Mouse (Mus musculus): ENCODE results near the gene Pde2a.

Gene Pde2a

DNA sequence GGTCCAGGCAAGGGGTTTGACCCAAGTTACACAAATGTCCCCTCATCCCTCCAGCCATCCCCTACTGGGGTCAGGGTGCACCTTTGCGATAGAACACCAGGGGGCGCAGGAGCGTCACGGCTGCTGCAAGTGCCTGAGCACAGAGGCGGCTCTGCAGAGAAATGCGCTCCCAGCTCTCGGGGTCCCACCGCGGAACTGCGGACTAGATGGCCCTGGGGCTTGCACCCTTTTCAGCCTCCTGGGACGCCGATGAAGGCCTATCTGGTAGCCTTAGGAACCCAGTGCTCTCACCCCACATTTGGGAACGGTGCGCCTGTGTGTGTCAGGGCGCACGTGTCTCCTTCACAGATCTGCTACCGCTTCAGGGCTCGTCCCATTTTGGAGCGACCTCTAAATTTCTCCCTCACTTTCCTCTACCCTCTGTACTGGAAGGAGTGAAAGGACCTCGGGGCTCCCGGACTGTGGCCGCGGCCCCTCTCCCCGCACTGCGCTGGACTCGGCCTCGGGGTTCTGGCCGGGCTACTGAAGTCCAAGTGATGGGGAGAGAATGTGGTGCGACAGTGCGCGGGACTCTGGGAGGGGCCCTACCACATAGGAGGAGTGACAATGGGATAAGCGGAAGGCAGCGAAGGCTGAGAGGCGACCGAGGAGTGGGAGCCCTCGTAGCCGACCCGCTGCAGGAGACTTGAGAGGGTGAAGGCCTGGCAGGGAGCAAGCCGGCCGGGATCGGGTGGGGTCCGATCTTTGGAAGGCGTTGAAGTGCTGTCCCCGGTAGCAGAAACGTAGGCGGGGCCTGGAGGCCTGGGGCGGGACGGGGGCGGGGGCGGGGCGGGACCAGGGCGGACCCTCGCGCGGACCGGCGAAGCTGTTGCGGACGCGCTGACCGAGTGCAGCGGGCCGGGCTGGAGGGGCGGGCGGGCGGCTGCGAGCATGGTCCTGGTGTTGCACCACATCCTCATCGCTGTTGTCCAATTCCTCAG, 29.2 kb downstream of the Pde2a start:
- peak; percentile 72 for ATAC-seq (ENCODE audit: insufficient number of reproducible peaks, low FRiP score, low TSS enrichment)

DNA sequence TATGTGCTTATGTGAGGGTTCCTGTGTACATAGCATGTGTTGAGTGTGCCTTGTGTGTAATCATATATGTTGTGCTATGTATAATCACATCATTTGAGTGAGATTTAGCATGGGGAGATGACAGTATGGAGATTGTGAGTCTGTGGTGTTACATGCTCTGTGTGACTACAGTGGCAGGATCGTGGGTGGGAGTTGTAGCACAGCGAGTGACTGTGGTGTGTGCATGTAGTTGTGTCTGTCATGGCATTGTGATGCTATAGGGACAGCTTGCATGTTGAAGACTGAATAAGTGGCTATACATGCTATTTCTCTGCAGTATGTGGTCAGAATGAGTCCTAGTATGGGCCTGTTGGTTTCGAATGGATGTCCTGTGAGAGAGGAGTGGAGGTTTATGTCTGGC, 31.2 kb downstream of the Pde2a start:
- no peak for ATAC-seq (ENCODE audit: insufficient number of reproducible peaks, low FRiP score, low TSS enrichment)

DNA sequence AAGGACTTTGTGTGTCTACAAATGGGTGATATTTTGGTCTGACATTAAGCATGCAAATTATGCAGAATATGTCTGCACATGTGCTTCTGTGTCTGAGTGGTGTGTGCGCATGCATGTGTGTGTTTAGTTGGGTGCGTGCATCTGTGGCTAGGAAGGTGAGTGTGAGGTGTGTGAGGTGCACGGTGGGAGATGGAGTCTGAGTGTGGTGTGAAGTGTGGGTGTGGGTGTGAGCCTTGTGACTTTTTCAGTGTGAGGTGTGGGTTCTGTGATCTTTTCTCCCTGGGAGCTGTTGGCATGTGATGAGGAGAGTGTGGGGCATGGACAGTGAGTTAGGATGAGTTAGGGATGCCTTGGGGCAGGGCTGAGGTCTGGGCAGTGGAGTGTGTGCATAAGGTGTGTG, 31.8 kb downstream of the Pde2a start:
- ATAC-seq (ENCODE audit: insufficient number of reproducible peaks, low FRiP score, low TSS enrichment), result no peak

DNA sequence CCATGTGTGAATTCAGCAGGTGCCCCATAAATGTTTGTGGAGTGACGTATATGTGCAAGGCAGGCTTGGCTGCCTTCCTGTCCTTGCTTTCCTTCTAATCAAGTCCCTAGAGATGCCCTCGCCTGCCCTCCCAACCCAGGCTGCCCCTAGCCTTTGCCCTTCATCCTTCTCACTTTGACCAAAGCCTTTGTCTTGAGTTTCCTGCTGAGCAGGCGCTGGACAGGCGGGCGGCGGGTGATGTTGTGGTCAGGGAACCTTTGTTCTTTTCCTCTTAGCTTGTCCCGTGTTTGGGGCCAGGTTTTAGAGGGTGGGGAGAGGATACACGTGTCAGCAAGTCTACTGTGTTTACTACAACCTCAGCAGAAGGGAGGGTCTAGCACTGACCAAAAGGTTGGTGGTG, 32.2 kb downstream of the Pde2a start:
- no peak for ATAC-seq (ENCODE audit: insufficient number of reproducible peaks, low FRiP score, low TSS enrichment)

DNA sequence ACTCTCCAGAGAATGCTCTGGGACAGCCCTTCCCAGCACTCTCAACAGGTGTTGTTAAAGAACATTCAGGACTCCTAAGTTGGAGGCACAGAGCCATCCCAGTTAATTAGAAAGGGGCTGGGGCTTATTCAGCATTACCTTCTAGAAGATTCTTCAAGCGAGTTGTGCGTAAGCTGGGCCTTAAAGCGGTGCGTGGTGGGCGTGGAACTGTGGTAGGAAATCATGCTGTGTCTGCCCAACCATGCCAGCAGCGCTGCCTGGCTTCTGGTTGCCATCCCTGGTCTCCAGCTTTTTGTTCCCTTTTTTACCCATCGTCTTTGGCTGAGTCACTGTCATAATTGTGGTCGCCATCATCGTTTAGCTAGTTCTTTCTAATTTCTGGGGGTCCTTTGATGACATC, 33.0 kb downstream of the Pde2a start:
- ATAC-seq (ENCODE audit: insufficient number of reproducible peaks, low FRiP score, low TSS enrichment), result no peak

DNA sequence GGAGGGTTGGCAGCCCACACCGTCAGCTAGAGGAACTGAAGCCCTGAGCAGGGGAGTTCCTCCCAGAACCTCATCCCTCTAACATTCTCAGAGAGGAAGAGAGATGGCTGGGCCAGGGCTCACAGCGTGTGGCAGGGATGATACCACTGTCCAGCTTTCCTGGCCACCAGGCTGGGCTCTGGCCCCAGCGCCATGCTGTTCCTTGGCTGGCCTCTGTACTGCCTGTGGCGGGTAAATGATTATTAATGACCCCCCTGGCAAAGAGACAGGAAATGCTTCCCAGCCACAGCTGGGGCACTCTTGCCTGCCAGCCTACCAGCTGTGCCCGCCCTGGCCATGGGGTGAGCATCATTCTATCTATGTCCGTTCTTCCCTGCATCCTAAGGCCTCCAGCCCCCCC, 33.6 kb downstream of the Pde2a start:
- no peak for ATAC-seq (ENCODE audit: insufficient number of reproducible peaks, low FRiP score, low TSS enrichment)

DNA sequence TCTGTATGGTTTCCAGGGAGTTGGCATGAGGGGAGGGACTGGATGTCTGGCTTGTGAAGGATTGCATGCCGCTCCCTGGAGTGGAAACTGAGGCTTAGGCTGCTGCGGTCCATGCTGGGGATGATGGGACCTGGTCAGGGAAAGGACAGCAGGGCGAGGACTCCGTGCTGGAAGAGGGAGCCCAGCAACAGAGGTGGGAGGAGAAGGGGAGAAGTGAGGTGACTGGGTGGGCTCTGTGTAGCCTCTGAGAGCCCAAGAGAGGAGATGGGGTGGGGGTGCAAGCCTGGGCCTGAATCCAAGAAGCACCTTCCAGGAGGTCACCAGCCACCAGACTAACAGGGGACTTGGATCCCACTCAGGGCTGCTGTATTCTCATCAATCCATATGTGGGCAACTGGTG, 34.8 kb downstream of the Pde2a start:
- ATAC-seq (ENCODE audit: insufficient number of reproducible peaks, low FRiP score, low TSS enrichment), result no peak

DNA sequence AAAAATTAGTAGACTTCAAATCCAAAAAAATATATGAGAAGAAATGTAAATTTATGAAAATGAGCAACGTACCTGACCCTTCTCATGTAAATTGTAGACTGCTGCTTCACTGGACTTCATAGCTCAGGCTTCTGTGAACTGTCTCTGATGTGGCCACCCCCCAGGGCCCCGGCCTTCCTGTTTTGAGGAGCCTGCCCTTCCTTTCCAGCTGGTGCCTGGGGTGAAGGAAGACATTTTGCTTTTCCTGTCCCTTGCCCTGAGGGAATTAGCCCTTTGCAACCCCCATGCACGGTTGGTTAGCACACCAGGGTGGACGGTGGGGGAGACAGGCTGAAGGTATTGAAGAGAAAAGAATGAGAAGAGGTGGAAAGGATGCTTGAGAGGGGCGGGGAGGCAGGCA, 35.3 kb downstream of the Pde2a start:
- ATAC-seq (ENCODE audit: insufficient number of reproducible peaks, low FRiP score, low TSS enrichment), result no peak

DNA sequence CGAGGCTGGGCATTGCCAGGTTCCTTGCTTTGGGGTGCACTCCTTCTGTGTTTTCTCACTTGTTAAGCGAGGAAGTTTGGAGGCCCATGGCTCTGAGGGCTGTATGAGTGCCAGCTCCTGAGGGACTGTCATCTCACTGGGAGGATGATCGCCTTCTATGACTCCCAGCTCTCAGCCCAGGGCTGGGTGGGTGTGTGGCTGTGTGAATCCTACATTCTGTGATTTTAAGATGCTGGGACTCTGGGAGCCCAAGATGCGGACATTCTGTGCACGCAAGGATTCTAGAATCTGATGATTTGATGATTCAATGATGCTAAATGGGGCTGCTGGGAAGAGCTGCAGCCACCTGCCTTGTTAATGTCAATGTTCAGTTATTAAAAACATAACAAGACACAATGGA, 35.8 kb downstream of the Pde2a start:
- no peak for ATAC-seq (ENCODE audit: insufficient number of reproducible peaks, low FRiP score, low TSS enrichment)

DNA sequence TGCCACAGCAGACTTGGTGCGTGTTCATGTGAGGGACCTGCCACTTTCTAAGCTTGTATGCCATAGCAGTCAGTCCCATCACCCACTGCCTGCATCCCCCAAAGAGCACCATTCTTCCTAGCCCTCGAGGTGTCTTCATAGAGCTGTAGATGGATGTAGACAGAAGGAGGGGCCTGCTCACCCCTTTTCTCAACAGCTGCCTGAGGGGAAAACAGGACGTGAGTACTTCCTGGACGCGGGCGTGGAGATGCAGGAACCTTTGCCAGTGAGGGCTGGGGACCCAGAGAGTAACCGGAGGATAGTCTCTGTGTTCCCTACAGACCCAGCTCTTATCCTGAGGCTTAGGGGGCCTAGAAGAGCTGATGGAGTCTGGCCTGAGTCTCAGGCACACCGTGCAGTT, 36.3 kb downstream of the Pde2a start:
- no peak for ATAC-seq (ENCODE audit: insufficient number of reproducible peaks, low FRiP score, low TSS enrichment)

DNA sequence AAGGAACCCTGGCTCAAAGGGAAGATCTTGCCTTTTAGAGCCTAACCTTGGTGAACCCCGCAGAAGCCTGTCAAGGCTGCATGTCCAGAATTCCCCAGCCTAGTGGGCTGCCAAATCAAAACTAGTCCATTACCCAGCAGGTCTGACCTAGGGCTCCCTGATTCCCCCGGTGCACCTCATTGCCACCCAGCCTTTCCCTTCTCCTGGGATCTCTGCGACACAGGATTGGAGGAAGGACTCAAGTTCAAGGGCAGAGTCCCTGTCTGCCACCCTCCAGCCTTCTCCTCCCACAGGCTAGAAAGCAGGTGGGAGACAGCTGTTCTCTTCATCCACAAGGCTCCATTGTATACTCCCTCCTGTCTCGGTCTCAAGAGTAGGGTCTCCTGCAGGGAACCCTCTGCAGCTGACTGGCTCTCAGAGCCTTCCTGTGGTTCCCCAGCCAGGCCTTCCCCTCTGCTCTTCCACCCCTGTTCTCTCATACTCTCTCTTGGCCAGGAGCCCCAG, 36.8 kb downstream of the Pde2a start:
- no peak for ATAC-seq (ENCODE audit: insufficient number of reproducible peaks, low FRiP score, low TSS enrichment)

DNA sequence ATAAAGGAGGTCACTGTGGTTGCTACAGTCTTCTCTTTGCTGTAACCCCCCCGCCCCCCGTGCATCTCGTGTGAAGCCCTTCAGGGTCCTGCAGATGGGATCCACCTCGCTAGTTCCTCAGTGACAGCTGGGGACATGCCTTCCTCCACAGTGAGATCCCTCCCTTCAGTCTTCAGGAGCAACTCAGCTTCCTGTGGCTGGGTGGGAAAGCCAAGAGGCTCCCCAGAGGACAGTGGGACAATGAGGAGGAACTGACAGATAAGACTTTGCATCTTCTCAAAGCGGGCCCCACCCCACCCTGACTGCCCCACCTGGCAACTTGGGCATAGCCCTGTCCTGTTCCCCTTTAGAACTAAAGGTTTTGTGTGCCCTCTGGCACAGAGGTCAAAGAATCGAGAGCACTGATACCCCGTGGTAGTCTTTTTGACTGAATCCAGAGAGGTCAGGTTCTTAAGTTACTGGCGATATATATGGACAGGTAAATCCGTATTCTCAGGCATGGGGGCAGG, 37.9 kb downstream of the Pde2a start:
- no peak for ATAC-seq (ENCODE audit: insufficient number of reproducible peaks, low FRiP score, low TSS enrichment)

DNA sequence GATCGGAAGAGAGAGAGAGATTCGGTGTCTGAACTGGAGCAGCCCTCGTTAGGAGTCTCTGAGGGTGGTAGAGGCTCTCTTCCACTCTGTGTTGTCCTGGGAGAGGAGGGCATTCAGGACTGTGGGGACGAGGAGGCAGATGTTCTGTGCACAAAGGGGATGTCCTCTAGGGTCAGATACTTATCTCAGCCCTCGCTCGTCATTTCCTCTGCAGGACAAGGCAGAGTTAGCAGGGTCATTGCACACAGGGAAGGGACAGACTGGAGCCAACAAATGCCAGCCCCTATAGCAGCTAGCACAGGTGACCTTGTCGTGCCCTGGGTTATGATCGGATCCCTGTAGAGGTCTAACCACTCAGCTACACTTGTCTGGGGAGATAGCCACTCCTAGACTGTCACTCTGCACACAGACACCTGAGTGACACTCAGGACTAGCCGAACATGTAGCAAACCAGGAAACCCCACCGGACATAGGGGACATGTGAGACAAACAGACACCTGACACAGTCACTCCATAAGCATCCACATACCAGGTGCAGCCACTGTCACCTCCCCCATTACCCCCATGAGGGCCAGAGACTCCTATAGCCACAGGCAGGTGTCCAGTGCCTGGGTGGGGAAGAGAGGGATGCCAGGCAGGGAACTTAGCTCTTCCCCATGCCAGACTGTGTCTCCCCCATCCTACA, 38.6 kb downstream of the Pde2a start:
- no peak for ATAC-seq (ENCODE audit: insufficient number of reproducible peaks, low FRiP score, low TSS enrichment)

DNA sequence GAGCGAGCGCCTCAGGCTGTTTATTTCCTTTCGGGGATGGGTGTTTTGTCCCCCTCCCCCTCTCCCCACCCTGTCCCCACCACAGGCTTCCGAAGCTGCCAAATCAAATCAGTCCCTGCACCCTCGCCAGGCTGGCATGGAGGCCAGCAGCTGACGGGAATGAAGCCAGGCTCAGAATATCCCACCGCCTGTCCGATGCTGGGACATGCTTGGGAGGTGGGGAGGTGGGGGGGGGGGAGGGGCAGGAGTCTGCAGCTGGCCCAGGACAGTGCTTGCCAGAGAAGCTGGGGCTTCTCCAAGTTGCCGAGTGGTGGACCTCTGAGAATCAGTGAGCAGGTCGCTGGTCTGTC, 39.1 kb downstream of the Pde2a start:
- no peak for ATAC-seq (ENCODE audit: insufficient number of reproducible peaks, low FRiP score, low TSS enrichment)

DNA sequence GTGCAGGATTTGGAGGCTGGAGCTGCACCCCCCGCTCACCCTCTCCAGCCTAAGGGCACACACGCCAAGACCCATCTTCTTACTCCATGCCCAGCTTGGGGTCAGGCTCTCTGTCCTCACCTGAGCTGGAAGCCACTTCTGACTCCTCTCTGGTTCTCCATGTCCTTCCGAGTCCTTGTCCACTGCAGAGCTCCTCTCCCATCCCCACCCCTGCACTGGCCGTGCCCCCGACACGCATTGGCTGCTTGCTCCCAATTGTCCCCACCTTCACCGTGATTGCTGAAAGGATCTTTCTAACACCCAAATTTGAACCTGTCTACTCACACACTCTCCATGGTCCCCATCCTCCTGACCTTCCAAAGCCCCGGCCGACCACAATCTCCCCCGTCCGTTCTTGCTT, 40.1 kb downstream of the Pde2a start:
- ATAC-seq (ENCODE audit: insufficient number of reproducible peaks, low FRiP score, low TSS enrichment), result no peak

DNA sequence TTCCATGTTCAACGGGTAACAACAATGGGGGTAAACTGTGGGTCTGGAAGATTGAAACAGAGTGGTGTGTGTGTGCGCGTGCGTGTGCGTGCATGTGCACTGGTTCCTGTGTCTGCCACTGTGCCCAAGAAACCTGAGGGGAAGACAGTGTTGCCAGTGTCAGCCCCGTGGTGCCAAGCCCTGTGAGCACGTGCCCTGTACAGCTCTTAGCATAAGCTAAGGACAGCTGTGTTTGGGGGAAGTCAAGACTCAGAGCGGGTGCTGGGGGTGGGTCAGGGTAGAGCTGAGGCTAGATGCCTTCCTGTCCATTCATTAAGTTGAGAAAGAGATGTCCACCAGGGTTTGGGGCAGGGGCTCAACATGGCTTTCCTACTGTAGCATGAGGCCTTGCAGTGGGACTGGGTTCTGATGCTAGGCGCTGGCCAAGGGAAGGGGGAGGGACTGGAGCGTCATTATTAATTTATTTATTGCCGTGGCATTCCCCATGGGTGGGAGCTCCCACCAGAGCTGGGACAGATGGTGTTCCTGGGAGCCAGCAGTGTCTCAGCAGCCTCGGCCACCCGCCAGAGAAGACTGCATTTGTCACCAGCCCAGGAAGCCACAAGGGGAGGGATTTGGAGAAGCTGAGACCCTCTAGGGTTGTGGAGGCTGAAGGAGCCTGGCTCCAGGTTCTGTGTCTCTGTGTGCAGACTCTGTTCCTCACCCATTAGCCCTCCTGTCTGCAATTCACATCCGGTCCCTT, 41.0 kb downstream of the Pde2a start:
- no peak for ATAC-seq (ENCODE audit: insufficient number of reproducible peaks, low FRiP score, low TSS enrichment)

DNA sequence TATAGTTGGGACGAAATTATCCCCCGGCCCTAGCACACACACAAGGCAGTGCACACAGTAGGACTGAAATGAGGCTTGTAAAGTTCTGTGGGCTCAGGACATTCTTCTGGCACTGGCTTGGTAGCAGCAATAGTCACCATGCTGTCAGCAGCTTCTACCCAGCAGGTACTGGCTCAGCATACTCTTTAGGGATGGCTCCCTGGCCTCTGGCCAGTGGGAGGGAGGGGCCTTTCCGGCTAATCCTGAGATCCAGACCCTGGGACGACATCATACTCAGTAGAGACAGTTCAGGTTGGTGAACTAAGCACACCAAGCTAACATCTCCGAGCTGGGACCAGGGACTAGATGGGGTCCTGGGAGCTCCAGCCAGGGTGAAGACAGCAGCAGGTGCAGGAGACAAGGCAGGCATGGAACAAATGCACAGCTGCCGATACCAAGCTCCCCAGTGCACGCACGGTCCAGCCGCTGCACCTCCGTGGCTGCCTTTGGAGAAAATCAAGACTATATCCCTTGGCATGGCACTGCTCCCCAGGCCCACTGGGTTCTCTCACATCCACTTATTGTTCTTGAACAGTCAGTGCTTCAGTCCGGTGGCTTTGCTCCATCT, 42.3 kb downstream of the Pde2a start:
- ATAC-seq (ENCODE audit: insufficient number of reproducible peaks, low FRiP score, low TSS enrichment), result no peak

DNA sequence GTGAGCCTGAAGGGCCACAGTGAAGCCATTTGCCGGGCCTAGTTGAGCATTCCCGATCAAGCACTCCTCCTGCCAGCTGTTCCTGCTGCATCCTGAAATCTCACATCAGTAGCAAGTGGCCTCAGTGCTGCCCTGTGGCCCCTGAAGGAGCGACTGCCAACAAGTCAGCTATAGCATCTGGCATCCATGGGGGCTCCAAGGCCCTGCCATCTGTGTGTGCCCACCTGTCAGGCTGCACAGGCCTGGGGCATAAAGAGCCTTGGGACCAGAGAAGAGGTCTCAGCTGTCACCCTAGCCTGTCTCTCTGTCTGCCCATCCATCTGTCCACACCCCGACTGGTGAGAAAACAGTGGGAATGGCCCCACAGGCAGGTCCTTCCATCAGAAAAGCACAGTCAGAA, 43.4 kb downstream of the Pde2a start:
- ATAC-seq (ENCODE audit: insufficient number of reproducible peaks, low FRiP score, low TSS enrichment), result no peak

DNA sequence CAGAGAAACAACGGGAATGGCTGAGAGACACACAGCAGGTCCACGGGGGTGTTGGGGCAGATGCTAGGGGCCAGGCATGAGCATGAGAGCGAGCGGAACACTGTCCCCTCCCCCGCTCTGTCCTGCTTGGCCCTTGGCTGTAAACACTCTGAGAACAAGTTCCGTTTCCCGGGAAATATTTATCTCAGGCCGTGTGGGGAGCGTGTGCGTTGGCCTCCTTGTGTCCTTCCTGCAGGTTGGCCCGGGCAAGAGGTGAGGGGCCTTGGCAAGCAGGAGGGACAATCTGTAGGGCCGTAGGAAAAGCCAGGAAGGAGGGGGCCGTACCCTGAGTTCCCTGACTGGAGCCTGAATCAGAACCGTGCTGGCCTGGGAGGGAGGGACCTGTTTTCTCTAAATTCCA, 43.9 kb downstream of the Pde2a start:
- no peak for ATAC-seq (ENCODE audit: insufficient number of reproducible peaks, low FRiP score, low TSS enrichment)

DNA sequence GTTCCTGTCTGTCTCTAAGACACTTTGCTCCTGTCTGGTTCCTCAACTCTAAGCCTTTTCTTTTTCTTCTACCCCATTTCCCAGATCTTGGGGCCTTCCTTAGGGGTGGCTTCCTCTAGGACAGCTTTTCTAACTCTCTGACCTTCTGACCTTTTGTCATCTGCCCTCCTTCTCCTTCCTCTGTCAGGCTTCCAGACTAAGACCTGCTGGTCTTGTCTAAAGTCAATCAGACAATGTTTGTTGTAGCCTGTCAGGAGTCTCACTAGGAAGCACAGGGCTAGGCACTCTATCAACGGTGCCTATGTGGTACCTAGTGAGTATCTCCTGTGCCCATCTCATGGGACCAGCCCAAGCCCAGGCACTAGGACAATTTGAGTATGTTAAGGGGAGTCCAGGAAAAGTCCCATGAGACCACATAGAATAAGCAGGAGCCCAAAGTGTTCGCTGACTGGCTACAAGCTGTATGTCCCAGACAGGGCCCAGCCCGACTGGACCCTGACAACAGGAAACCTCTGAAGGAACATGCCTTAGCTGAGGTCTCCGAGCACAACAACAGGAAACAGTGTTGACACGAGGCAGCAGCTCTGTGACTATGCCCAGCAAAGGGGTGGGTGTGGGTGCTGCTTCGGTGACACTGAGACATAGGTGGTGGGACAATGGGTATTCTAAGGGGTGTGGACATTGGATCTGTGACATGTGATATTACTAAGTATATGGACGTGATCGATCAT, 44.5 kb downstream of the Pde2a start:
- no peak for ATAC-seq (ENCODE audit: insufficient number of reproducible peaks, low FRiP score, low TSS enrichment)
